Mouse (Mus musculus) heart, embryonic 15.5 days (tissue): ENCODE measurements around the gene Capn7. TPM values are rescaled to one million over a fixed set of nuclear protein-coding genes. Genes with fewer than 3 reads are reported as not detected.

Experiments used
- ATAC-seq: fragments of 200-750 bp; cut with Nextera tagmentation; replicated peaks from 2 replicates; pipeline ENCODE4 v1.8.0; 2017; ENCODE audit warnings: low read depth, moderate TSS enrichment; ENCODE audit not compliant: insufficient number of reproducible peaks, insufficient read depth, low FRiP score
- H3K27ac ChIP-seq: fragments of 300-500 bp; sonication (generic); 2 replicates; pipeline ENCODE4 v1.5.1; 2015; ENCODE audit warnings: mild to moderate bottlenecking, inconsistent platforms
- H3K27me3 ChIP-seq: fragments of 300-500 bp; sonication (generic); 2 replicates; pipeline ENCODE4 v1.6.1; 2015; ENCODE audit warnings: inconsistent platforms
- H3K36me3 ChIP-seq: fragments of 300-500 bp; sonication (generic); 2 replicates; pipeline ENCODE4 v1.6.1; 2015; ENCODE audit warnings: mild to moderate bottlenecking, inconsistent platforms
- H3K4me1 ChIP-seq: fragments of 300-500 bp; sonication (generic); replicated peaks from 2 replicates; pipeline ENCODE4 v1.6.1; 2015; ENCODE audit warnings: inconsistent platforms
- H3K4me2 ChIP-seq: fragments of 300-500 bp; sonication (generic); 2 replicates; pipeline ENCODE4 v1.6.1; 2015; ENCODE audit warnings: inconsistent platforms, mild to moderate bottlenecking, moderate library complexity
- H3K4me3 ChIP-seq: fragments of 300-500 bp; sonication (generic); 2 replicates; pipeline ENCODE4 v1.5.1; 2015; ENCODE audit warnings: mild to moderate bottlenecking, inconsistent platforms
- H3K9ac ChIP-seq: fragments of 300-500 bp; sonication (generic); 2 replicates; pipeline ENCODE4 v1.6.1; 2015; ENCODE audit warnings: mild to moderate bottlenecking, inconsistent platforms
- H3K9me3 ChIP-seq: fragments of 300-500 bp; sonication (generic); replicated peaks from 2 replicates; pipeline ENCODE4 v1.6.1; 2016; ENCODE audit warnings: inconsistent platforms
- WGBS: fragments of 180-500 bp; shearing (Covaris S2); methylation state at CpG from one replicate; pipeline ENCODE4 v1.1.7; 2015; ENCODE audit warnings: mixed read lengths; 5-methylcytosine and 5-hydroxymethylcytosine counted together
- polyA plus RNA-seq: library from polyadenylated mRNA; unstranded; fragments of >200 nt; fragmentation: Nextera tagmentation; extraction: Ambion mirVana; gene quantifications from 2 replicates; pipeline ENCODE4 v1.2.1, GENCODE M21; 2015

Gene Capn7
- polyA plus RNA-seq, 1 experiment from 2014 or later: 35.0 TPM

DNA sequence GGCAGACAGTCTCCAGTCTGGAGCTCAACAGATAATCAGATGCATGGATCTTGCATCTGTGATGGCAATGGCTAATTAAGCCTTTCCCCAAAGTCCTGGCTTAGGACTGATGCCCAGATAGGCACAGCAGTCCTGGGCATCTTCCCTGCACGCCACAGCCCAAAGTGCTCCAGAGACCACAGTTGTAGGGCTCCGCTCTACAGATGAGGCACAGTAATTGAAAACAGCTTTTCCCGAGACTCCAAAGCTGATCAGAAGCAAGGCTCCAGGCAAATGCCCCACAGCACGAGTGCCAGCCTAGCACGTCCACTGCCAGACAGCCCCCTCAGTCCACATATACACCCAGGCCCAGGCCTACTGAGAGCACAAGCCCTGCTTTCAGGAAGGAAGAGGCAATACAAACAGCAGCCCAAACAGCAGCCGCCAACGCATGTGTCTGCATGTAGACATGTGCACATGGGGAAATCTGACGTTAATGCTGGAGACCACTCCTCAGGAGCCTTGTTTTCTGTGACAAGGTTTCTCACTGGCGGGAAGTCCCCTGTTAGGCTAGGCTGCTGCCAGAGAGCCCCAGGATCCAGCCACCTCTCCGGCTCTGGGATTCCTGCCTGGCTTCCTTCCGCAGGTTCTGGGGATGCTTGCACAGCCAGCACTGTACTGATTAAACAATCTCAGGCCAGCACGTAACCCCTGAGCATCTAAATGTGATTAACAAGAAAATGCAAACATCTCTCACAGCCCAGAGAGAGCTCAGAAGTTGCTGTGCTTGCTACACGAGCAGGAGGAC lies 51.8 kb downstream of the Capn7 start:
- peaks cover 57% of the 10 kb centered on the region for H3K4me1 ChIP-seq

DNA sequence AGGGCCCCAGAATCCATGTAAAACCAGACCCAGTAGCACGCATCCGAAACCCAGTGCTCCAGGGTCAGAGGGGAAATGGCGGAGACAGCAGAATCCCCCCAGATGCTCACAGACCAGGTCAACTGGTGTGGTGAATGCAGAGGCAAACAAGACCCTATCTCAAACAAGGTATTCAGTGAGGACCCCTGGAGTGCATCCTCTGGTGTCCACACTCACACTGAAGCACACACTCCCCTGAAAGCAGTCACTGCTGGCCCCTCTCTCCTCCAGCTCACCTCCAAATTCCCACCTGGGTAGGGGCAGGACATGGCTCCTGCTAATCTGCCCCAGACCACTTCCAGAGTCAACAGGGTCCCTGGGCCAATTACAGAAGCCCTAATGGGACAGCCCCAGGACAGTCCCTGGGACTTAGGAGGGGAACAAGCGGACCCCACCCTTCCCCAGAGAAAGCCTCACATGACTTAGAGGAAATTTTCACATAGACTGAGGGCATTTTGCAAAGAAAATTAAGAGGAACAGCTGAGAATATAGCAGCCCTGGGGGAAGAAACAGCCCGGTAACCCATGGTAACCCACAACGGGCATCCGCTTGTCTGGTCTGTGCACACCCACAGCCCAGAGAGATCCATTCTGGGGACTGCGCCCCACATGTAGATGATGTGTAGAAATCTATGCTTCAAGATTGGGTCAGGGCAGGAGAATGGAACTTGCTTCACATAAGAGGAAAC lies 53.1 kb downstream of the Capn7 start:
- Histone ChIP-seq H3K4me3 (no peak overlapping the region), H3K9ac (no peak overlapping the region), H3K4me2 (no peak overlapping the region), H3K4me1 (peaks cover 60% of the 10 kb centered on the region), H3K27ac (no peak overlapping the region), H3K27me3 (no peaks in the 10 kb centered on the region), H3K36me3 (no peaks in the 10 kb centered on the region), H3K9me3 (no peaks in the 10 kb centered on the region)
- no peak for ATAC-seq
- WGBS: 92% methylated on average over 8 of the region's 8 CpGs

More for the DNA sequence above, 51.8 kb downstream of the Capn7 start:
- H3K36me3 ChIP-seq: no peaks in the 10 kb centered on the region
- no peaks in the 10 kb centered on the region for H3K9me3 ChIP-seq
- no peaks in the 10 kb centered on the region for H3K27me3 ChIP-seq
- H3K4me3 ChIP-seq: no peak overlapping the region
- 71% methylated on average over 13 of the region's 13 CpGs for WGBS
- peak overlapping the region; percentile 52; the same call in 1 of the 2 replicates for H3K27ac ChIP-seq
- no peak for ATAC-seq
- no peak overlapping the region for H3K4me2 ChIP-seq
- no peak overlapping the region for H3K9ac ChIP-seq

DNA sequence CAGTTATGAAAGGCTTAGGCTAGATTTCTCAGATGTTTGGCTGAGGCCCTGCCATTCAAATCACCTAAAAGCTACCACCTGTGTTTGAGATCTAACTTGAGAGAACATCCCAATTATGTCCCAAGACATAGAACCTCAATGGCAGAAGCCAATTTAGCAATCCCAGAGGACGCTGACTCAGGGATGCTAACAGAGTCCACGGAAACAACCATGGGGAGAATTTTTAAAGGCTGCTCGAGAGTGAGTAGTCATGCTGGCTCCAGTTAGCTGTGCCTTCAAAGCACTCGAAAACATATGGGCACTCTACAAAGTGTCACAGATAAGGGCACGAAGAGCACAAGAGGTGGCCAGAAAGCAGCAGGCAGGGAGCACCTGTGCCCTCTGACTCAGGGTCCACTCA lies 55.9 kb downstream of the Capn7 start:
- Histone ChIP-seq H3K9me3 (no peaks in the 10 kb centered on the region), H3K4me1 (peaks cover 45% of the 10 kb centered on the region), H3K4me2 (no peak overlapping the region), H3K36me3 (no peaks in the 10 kb centered on the region), H3K4me3 (no peak overlapping the region), H3K27me3 (no peaks in the 10 kb centered on the region), H3K9ac (no peak overlapping the region), H3K27ac (no peak overlapping the region)
- ATAC-seq: no peak
- 52% methylated on average over 5 of the region's 5 CpGs for WGBS

DNA sequence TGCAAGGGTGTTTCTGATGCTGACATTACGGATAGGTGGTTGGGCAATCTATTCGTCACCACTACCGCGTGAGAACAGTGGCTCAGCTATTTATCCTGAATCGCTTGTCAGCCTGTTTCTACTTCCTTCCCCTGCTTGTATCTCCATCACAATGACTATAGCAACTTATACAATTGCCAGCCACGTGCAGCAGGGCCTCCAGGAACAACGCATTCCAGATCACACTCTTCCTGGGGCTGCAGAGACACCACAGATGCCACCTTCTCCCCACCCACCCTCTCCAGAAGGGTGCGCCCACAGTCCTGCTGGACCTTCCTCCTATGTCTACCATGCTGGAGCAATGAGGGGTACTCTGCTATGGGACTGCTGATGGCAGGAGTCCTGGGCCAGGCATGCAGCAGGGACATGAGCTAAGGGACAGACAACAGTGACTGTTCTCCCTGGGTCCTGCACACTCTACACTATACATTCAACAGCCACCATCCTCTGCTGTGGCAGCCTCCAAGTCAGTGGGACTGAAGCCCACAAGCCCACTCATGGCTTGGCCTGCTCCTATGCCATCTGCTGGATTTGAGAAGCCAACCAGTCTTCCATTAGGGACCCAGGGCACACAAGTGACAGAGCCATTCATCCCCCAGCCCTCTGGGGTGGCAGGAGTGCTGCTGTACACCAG lies 56.6 kb downstream of the Capn7 start:
- Histone ChIP-seq H3K4me2 (no peak overlapping the region), H3K4me1 (peaks cover 45% of the 10 kb centered on the region), H3K9ac (no peak overlapping the region), H3K27ac (no peak overlapping the region), H3K36me3 (no peaks in the 10 kb centered on the region), H3K9me3 (no peaks in the 10 kb centered on the region), H3K27me3 (no peaks in the 10 kb centered on the region), H3K4me3 (no peak overlapping the region)
- ATAC-seq: no peak
- WGBS: 43% methylated on average over 8 of the region's 8 CpGs

DNA sequence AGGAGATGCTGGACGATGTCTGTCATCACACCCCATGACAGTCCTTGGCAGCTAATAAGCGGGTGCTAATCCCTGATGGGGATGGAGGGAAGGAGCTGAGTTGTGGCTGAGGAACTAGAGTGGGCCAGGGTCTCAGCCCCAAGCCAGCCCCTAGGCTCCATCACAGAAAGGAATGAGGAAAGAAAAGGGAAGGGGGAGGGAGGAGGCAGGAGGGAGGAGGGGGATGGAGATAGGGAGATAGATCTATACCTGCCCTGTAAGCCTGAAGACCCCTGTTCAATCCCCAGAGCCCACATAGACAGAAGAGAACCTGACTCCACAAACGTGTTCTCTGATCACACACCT lies 57.1 kb downstream of the Capn7 start:
- H3K9me3 ChIP-seq: no peaks in the 10 kb centered on the region
- 57% methylated on average over 3 of the region's 3 CpGs for WGBS
- ATAC-seq: no peak
- H3K9ac ChIP-seq: no peak overlapping the region
- no peaks in the 10 kb centered on the region for H3K27me3 ChIP-seq
- H3K4me3 ChIP-seq: no peak overlapping the region
- H3K4me1 ChIP-seq: peaks cover 44% of the 10 kb centered on the region
- H3K27ac ChIP-seq: no peak overlapping the region
- H3K4me2 ChIP-seq: no peak overlapping the region
- H3K36me3 ChIP-seq: no peaks in the 10 kb centered on the region

DNA sequence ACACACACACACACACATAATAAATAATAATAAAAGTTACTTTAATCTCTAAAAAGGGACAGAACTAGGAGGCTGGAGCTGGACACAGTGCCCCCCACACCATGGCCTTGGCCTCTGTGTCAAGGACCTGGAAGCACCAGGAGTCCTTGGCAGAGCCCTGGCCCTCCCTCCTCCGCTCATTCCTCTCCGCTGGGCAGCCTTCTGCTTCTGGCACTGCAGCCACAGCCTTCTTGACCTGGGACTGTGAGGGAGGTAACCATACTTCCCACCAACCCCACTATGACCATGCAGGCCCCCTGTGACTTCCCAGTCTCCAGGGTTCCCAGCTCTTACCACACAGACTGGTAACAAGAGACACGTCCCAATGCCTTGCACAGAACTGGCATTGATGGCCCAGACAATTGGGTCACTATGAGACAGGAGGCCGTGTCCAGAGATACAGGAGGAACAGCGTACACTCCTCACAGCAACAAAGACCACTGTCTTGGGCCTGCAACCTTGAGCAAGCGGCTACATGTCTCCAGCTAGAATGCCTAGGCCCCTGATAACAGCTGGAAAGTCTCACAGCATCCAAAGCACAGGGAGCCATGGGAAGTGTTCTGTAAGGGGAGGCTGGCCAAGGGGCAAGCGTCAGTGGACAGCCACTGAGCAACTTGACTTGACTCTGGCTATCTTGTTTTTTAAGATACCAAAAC lies 57.6 kb downstream of the Capn7 start:
- Histone ChIP-seq H3K4me3 (no peak overlapping the region), H3K9me3 (no peaks in the 10 kb centered on the region), H3K4me1 (peaks cover 43% of the 10 kb centered on the region), H3K36me3 (no peaks in the 10 kb centered on the region), H3K4me2 (no peak overlapping the region), H3K9ac (no peak overlapping the region), H3K27ac (peak overlapping the region; percentile 31), H3K27me3 (no peaks in the 10 kb centered on the region)
- 58% methylated on average over 7 of the region's 7 CpGs for WGBS
- ATAC-seq: no peak; the same call in 1 of the 2 replicates

DNA sequence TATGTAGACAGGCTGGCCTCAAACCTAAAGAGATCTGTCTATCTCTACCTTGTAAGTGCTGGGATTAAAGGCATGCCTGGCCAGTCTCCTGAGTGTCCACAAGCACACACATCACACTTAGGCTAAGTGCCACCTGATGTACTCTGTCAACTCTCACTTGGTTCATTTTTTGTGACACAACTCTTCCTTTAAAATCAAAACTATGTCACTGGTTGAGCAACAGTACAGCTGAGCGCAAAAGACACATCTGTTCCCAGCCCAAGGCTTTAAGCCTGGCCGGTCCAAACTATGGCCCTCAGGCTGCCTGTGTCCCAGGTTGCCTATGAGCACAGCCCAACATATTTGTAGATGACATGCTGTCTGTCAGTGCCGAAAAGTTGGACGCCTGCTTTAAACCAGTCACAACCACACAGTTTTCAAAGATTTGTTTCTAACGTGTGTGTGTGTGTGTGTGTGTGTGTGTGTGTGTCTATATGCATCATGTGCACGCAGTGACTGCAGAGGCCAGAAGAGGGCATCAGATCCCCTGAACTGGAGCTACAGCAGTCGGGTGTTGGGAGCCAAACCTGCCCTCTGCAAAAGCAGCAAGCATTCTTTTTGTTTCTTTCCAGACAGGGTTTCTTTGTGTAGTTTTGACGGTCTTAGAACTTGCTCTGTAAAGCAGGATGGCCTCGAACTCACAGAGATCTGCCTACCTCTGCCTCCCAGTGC lies 58.5 kb downstream of the Capn7 start:
- no peak; the same call in 1 of the 2 replicates for ATAC-seq
- Histone ChIP-seq H3K4me2 (no peak overlapping the region), H3K27ac (peak overlapping the region; percentile 31), H3K9me3 (no peaks in the 10 kb centered on the region), H3K36me3 (no peaks in the 10 kb centered on the region), H3K9ac (no peak overlapping the region), H3K4me1 (peaks cover 40% of the 10 kb centered on the region), H3K27me3 (no peaks in the 10 kb centered on the region), H3K4me3 (no peak overlapping the region)
- WGBS: 88% methylated on average over 9 of the region's 9 CpGs

DNA sequence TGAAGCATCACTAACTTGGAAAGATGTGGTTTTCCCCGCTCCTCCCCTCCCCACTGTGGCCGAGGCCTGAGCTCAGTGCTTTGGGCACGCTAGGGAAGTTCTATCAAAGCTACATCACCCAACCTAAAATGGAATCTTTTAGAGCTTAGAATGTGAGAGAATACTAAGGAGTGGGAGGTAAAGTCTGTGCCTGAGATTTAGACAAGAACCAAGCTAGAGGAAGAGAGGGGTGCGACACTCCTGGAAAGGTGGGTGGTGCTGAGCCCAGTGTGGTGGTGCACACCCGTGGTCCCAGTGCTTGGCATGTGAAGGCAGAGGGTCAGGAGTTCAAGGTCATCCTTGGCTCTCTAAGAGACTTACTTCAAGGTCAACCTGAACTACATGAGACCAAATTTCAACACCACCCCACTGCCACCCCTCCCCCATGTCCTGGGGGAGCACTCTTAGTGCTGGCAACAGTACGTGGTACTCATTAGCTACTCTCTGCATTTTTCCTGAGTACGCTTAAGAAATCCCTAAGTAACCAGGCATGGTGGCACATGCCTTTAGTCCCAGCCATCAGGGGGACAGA lies 59.3 kb downstream of the Capn7 start:
- WGBS: 91% methylated on average over 7 of the region's 7 CpGs
- H3K4me1 ChIP-seq: peaks cover 46% of the 10 kb centered on the region
- no peaks in the 10 kb centered on the region for H3K36me3 ChIP-seq
- no peaks in the 10 kb centered on the region for H3K9me3 ChIP-seq
- no peaks in the 10 kb centered on the region for H3K27me3 ChIP-seq
- H3K27ac ChIP-seq: no peak overlapping the region
- no peak overlapping the region for H3K4me3 ChIP-seq
- no peak for ATAC-seq
- H3K9ac ChIP-seq: no peak overlapping the region
- no peak overlapping the region for H3K4me2 ChIP-seq

DNA sequence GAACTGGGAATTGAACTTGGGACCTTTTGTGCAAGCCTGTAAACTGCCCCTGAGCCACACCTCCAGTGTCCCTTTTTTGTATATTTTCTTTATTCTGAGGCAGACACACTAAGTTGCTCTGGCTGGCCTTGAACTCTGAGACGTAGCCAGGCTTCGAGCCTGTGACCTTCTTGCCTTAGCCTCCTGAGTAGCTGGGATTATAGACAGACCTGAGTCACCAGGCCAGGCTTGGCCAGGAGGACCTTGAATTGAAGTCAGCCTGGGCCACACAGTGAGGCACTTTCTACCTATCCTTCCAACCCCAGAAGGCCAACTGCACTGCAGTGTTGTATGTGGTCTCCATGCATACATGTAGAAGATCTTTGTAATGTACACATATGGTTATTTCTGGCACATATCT lies 60.0 kb downstream of the Capn7 start:
- WGBS: 90% methylated on average over 2 of the region's 2 CpGs
- no peak for ATAC-seq
- Histone ChIP-seq H3K4me1 (peaks cover 53% of the 10 kb centered on the region), H3K27ac (no peak overlapping the region), H3K27me3 (no peaks in the 10 kb centered on the region), H3K36me3 (no peaks in the 10 kb centered on the region), H3K9ac (no peak overlapping the region), H3K4me2 (no peak overlapping the region), H3K9me3 (no peaks in the 10 kb centered on the region), H3K4me3 (no peak overlapping the region)

DNA sequence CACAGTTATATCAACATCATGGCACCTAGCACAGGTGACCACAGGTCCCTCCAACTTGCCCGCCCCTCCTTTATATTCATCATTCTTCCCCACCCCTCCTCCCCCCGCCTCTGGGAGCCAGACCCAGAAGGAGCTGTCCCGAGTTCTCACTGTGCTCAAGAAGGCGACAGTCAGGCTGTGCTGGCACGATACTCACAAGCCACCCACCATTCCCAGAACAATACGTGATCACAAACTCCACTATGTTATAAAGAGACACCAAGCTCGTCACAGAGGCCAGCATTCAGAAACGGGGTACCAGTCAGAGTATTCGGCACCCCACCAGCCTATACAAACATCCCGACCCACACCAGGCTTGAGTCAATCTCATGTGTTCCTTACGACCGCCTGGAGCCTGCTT lies 60.9 kb downstream of the Capn7 start:
- Histone ChIP-seq H3K27ac (peak overlapping the region; percentile 71), H3K36me3 (no peaks in the 10 kb centered on the region), H3K9ac (no peak overlapping the region), H3K4me2 (no peak overlapping the region), H3K4me1 (peaks cover 61% of the 10 kb centered on the region), H3K4me3 (no peak overlapping the region), H3K27me3 (no peaks in the 10 kb centered on the region), H3K9me3 (no peaks in the 10 kb centered on the region)
- WGBS: 77% methylated on average over 12 of the region's 12 CpGs
- ATAC-seq: no peak
